Mouse (Mus musculus) activated CD4-positive, CD25-positive, alpha-beta regulatory T cell, adult 4 months (primary cell): ENCODE data around the gene Frmd4b. TPM values are rescaled to one million over a fixed set of nuclear protein-coding genes. Genes with fewer than 3 reads are reported as not detected.
A peak's percentile ranks its signal among the peaks of the same experiment; 100 is the strongest.
"Not testable (repeated sequence)": the region's sequence is repeated elsewhere in the genome, so short reads cannot be mapped to it uniquely, and the experiment has no call there.

ENCODE experiments used
- ATAC-seq: one replicate; pipeline ENCODE4 v1.8.0; 2017
- polyA plus RNA-seq, 2 experiments: library from polyadenylated mRNA; unstranded; fragments of 100-300 nt; shearing (Covaris generic); gene quantifications; one replicate each; pipeline ENCODE4 v1.2.1; 2017

Frmd4b gene
- polyA plus RNA-seq, 2 experiments from 2014 or later: 11.3 to 14.1 TPM

GRCm38 (mm10) chr6:97463898-97464524 lies 153.3 kb downstream of the Frmd4b start:
- ATAC-seq: peak; percentile 78

- ATAC-seq: no peak
Measured at GRCm38 (mm10) chr6:97462421-97462820, 154.9 kb downstream of the Frmd4b start.

- ATAC-seq: no peak
Measured at GRCm38 (mm10) chr6:97459112-97459511, 158.2 kb downstream of the Frmd4b start.

- ATAC-seq: no peak
Measured at GRCm38 (mm10) chr6:97458358-97458757, 159.0 kb downstream of the Frmd4b start.

GRCm38 (mm10) chr6:97457954-97458353 lies 159.4 kb downstream of the Frmd4b start:
- peak; percentile 84 for ATAC-seq

GRCm38 (mm10) chr6:97457210-97457609 lies 160.1 kb downstream of the Frmd4b start:
- ATAC-seq: peak; percentile 10

- ATAC-seq: no peak
Measured at GRCm38 (mm10) chr6:97452223-97452622, 165.1 kb downstream of the Frmd4b start.

GRCm38 (mm10) chr6:97449806-97450205 lies 167.5 kb downstream of the Frmd4b start:
- ATAC-seq: no peak

- ATAC-seq: no peak
Measured at GRCm38 (mm10) chr6:97447020-97447419, 170.3 kb downstream of the Frmd4b start.

GRCm38 (mm10) chr6:97444145-97444544 lies 173.2 kb downstream of the Frmd4b start:
- ATAC-seq: no peak

GRCm38 (mm10) chr6:97443522-97443921 lies 173.8 kb downstream of the Frmd4b start:
- no peak for ATAC-seq

GRCm38 (mm10) chr6:97441357-97441756 lies 176.0 kb downstream of the Frmd4b start:
- ATAC-seq: no peak

GRCm38 (mm10) chr6:97438918-97439645 lies 178.3 kb downstream of the Frmd4b start:
- ATAC-seq: no peak

GRCm38 (mm10) chr6:97434753-97435152 lies 182.6 kb downstream of the Frmd4b start:
- ATAC-seq: no peak

GRCm38 (mm10) chr6:97431309-97432004 lies 185.9 kb downstream of the Frmd4b start:
- ATAC-seq: no peak

- ATAC-seq: no peak
Measured at GRCm38 (mm10) chr6:97430519-97430918, 186.8 kb downstream of the Frmd4b start.

- peak; percentile 49 for ATAC-seq
Measured at GRCm38 (mm10) chr6:97429688-97430343, 187.5 kb downstream of the Frmd4b start.

GRCm38 (mm10) chr6:97419771-97420446 lies 197.4 kb downstream of the Frmd4b start:
- ATAC-seq: peak; percentile 53

- peak; percentile 76 for ATAC-seq
Measured at GRCm38 (mm10) chr6:97416972-97417554, 200.3 kb downstream of the Frmd4b start.

GRCm38 (mm10) chr6:97415578-97415977 lies 201.8 kb downstream of the Frmd4b start:
- not testable (repeated sequence) for ATAC-seq

GRCm38 (mm10) chr6:97413453-97413852 lies 203.9 kb downstream of the Frmd4b start:
- no peak for ATAC-seq

GRCm38 (mm10) chr6:97412403-97412802 lies 204.9 kb downstream of the Frmd4b start:
- no peak for ATAC-seq
